Mouse (Mus musculus): ENCODE results near the gene Gm12830. TPM values are rescaled to one million over a fixed set of nuclear protein-coding genes. Genes with fewer than 3 reads are reported as not detected.

The Gm12830 gene
- polyA plus RNA-seq (2017; shearing (Covaris generic)) = not detected

DNA sequence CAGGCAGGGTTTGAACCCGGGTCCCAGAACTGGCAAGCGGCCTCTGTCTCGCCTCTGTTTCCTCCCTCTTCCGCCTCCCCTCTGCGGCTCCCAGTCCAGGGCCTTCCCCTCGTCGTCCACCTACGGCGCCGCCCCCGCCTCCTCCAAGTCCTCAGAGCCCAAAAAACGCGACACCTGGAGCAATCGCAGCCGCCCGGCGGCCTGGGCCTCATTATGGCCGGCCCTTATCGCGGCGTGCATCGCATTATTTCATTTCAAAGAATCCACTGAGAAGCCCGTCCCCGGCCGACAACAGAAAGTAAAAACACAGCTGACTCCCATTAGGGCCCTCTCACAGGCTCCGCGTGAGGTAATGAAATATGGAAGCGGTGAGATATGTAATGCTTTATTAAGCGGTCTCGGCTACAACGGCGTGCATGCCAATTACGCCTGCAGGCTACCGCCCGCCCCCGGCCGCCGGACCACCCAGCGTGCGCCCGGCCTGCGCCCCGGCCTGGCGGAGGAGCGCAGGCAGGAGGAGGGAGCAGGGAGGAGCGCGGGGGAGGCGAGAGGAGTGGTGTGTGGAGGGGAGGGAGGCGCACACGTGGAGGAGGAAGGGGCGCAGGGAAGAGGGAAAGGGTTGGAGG lies at the start of gene Gm12830:
Gene Gm12830 (plus strand): TSS at position 156 of the 626 bp plus-strand sequence.
- peak; percentile 32 for ATAC-seq

- ATAC-seq = no peak
These were observed 48.2 kb upstream of the Gm12830 start for GRCm38 (mm10) chr4:114773316-114773715.

GRCm38 (mm10) chr4:114777625-114778202 lies 43.8 kb upstream of the Gm12830 start:
- ATAC-seq = no peak

DNA sequence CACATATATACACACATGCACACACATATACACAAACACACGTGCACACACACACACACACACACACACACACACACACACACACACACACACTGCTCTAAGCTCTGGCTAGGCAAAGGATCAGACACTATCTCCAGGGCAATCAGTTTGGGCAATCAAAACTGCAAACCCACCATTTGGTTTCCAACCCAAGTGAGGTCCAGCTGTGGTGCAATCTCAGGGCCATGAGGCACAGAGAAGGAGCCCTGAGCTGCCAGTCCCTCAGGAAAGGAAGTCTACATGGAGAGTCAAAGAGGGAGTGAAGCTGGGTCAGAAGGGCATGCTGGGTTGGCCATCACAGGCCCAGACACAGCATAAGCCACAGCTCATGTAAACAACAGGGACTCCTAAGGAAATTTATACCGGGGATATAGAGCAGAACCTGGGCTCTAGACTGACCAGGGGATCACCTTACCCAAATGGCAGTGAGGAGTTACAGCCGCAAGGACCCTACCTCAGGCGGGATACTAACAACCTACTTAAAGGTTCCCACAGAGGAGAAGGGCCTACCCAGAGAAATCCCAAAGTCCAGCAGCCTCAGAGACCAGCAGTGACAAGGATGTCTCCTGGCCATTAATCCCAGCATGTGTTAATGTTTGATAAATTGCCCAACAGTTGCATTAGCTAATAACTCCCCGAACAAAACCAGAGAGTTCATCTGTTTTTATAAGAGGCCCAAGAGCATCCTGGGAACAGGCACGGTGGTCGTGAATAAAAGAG lies 42.6 kb upstream of the Gm12830 start:
- no peak for ATAC-seq

GRCm38 (mm10) chr4:114779475-114779757 lies 42.1 kb upstream of the Gm12830 start:
- ATAC-seq = no peak

- no peak for ATAC-seq
These were observed 41.6 kb upstream of the Gm12830 start for GRCm38 (mm10) chr4:114779758-114780546.

DNA sequence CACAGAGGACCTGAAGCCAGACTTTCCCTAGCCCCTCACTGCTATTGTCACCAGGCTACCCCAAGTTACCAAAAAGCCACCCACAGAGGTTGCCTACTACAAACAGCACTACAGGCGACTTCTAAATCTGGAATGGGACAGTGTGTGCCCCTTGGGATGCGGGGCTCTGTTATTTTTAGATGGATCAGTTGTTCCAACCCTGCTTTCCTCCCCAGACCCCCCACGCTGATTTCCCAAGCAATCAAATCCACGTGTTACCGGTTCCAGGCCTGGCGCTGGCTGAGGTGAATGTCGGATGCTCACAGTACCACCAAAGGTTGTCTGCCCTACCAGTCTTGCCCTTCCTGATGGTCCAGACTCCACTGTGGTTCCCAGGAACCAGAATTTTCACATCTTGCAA lies 38.7 kb upstream of the Gm12830 start:
- ATAC-seq = no peak

- ATAC-seq = no peak
These were observed 36.8 kb upstream of the Gm12830 start for GRCm38 (mm10) chr4:114784735-114785134.

GRCm38 (mm10) chr4:114788856-114789255 lies 32.7 kb upstream of the Gm12830 start:
- ATAC-seq = no peak

DNA sequence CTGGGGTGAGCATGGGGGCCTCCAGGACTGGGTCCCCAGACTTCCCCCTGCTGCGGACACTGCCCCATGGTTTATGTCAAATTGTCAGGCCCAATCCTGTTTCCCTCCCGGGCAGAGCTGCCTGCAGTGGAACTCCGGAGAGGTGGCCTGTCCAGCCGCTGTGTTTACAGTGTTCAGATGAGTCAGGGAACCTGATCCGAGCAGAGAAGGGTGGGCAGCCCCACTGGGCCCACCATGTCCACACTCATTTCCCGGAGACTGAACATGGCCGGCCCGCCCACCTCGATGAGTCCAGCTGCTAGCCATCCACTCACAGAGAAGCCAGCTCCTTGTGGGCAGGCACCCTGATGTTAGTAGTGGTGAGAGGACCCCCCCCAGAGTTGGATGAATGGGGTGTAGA lies 29.9 kb upstream of the Gm12830 start:
- no peak for ATAC-seq

- ATAC-seq = no peak
These were observed 27.7 kb upstream of the Gm12830 start for GRCm38 (mm10) chr4:114793836-114794235.

GRCm38 (mm10) chr4:114797254-114797914 lies 24.1 kb upstream of the Gm12830 start:
- ATAC-seq = no peak

GRCm38 (mm10) chr4:114798041-114798624 lies 23.4 kb upstream of the Gm12830 start:
- ATAC-seq = no peak

GRCm38 (mm10) chr4:114804096-114804495 lies 17.4 kb upstream of the Gm12830 start:
- no peak for ATAC-seq

DNA sequence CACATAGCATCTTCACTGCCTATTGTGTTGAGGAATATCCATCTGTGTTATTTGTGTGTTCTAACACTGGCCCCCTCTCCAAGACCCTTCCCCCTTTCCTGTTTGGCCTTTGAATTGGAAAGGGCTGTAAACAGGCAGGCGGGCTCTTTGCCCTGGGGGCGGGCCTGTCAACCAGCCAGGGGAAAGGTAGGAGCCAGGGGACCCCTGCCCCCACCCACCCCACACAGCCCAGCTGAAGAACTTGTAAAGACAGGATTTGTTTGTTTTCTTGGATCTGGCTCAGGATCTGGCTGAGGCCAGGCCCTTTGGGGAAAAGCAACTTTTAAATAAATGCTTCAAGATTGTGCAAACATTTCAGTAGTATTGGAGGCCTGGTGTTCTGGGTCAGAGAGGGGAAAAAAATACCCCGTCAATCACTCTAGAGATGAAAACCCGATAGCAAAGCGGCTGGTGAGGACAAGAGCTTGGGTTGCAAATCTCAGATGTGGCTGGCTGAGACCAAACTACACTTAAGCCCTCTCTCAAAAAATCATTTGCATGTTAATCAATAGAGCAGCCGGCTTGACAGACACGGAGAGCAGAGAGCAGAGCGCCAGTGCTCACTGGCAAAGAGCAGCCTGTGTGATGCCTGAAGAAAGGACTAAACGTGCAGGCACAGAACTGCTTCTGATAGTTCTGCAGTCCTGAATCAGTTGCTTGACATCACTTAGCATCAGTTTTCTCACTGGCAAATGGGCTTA lies 2.4 kb upstream of the Gm12830 start:
- ATAC-seq = no peak

- ATAC-seq = no peak
These were observed 13.5 kb downstream of the Gm12830 start for GRCm38 (mm10) chr4:114834770-114835581.

- no peak for ATAC-seq
These were observed 19.9 kb downstream of the Gm12830 start for GRCm38 (mm10) chr4:114841336-114841920.

DNA sequence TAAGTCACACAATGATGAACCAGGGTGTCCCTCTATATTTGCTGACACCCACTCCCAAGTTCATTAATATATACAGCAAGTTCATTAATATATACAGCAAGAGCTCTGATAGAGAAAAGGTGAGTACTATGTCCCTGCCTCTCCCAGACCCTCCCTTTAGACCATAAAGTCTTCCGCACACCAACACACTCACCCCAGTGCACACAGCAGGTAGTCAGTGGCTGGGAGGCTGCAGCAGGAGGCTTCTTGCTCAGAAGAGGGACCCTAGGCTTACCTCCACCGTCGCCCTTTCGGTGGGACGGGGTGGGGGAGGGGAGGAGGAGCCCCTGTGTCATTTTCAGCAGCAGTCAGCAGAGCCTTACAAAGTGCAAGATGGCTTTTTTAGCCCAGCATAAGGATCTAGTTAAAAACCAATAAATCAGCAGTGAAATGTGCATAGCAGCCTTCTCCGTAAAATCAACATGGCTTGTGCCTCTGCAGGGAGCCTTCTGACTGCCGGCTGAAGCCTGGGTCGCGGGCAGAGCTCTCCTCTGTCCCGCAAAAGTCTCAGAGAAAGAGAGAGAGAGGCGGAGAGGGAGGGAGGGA lies 20.9 kb downstream of the Gm12830 start:
- no peak for ATAC-seq

- no peak for ATAC-seq
These were observed 21.7 kb downstream of the Gm12830 start for GRCm38 (mm10) chr4:114843097-114843721.
